Mouse (Mus musculus) limb, embryonic 10.5 days (tissue): Measurements from ENCODE around the gene Epp13. TPM values are rescaled to one million over a fixed set of nuclear protein-coding genes. Genes with fewer than 3 reads are reported as not detected.
"Not testable (repeated sequence)": the region's sequence is repeated elsewhere in the genome, so short reads cannot be mapped to it uniquely, and the experiment has no call there.

Source experiments
- DNase-seq: peaks from one replicate; pipeline ENCODE4 v3.0.0-alpha.2; 2017; ENCODE audit warnings: low spot score
- H3K27ac ChIP-seq: fragments of 300-500 bp; sonication (generic); 2 replicates; pipeline ENCODE4 v1.5.1; 2016; ENCODE audit warnings: mild to moderate bottlenecking
- H3K27me3 ChIP-seq: fragments of 300-500 bp; sonication (generic); 2 replicates; pipeline ENCODE4 v1.6.1; 2016; ENCODE audit warnings: low read depth, mild to moderate bottlenecking; ENCODE audit not compliant: poor library complexity, severe bottlenecking
- H3K36me3 ChIP-seq: fragments of 300-500 bp; sonication (generic); 2 replicates; pipeline ENCODE4 v1.6.1; 2016; ENCODE audit warnings: mild to moderate bottlenecking, moderate library complexity
- H3K4me1 ChIP-seq: fragments of 300-500 bp; sonication (generic); 2 replicates; pipeline ENCODE4 v1.6.1; 2016
- H3K4me3 ChIP-seq: fragments of 300-500 bp; sonication (generic); 2 replicates; pipeline ENCODE4 v1.5.1; 2016; ENCODE audit warnings: mild to moderate bottlenecking, moderate library complexity
- H3K9me3 ChIP-seq: fragments of 300-500 bp; sonication (generic); replicated peaks from 2 replicates; pipeline ENCODE4 v1.6.1; 2016; ENCODE audit warnings: mild to moderate bottlenecking
- WGBS: fragments of 180-500 bp; shearing (Covaris S2); methylation state at CpG from one replicate; pipeline ENCODE4 v1.1.7; 2016; 5-methylcytosine and 5-hydroxymethylcytosine counted together
- polyA plus RNA-seq: library from polyadenylated mRNA; unstranded; fragments of >200 nt; fragmentation: Nextera tagmentation; extraction: Ambion mirVana; gene quantifications from 2 replicates; pipeline ENCODE4 v1.2.1, GENCODE M21; 2016

Epp13 gene
- polyA plus RNA-seq, 1 experiment from 2014 or later, result not detected

DNA sequence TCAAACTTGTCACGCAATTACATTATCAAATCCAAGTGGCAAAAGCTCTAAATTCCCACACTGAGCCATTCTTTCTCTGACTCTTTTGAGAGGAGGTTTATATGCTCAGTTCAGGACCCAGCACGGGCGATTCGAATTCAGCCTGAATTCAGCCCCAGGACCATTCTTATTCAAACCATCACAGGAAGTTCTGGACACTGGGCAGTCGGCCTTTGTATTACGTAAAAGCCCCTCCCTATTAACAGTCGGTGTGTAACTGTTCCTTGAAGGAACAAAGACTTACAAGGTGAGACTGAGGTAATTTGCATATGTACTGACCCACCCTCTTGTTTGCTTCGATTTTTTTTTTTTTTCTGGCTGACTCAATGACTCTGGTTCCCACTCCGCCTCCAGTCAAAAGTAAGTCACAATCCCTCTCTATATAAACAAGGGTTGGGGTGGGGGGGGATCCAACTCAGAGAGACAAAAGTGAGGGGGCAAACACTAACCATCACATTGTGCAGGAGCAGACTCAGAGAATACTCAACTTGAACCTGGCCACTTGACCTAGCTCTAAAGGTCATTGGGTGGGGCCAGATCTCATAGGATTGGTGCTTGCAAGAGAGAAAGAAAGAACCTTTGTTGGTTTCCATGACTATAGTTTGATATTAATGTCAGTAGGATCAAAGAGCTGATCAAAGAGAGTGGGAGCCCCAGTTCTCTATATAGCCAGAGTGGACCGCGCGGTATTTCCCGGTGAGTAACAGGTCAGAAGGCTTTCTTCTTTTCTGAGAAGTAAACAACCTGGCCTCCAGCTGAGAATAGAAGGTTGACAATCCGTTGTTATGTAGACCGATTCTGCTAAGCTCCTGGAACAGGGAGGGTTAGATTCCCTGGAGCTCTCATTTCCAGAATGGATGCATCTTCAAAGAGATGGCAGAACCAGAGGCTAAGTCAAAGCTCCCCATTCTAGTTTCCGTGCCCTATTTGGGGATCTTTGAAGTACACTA lies 6.0 kb downstream of the Epp13 start:
- no peak overlapping the region for H3K27ac ChIP-seq
- no peak overlapping the region for H3K4me3 ChIP-seq
- H3K4me1 ChIP-seq, result no peaks in the 10 kb centered on the region
- H3K9me3 ChIP-seq, result 0 out of 2 replicates have a peak, but pooled peaks cover 2% of the 10 kb centered on the region
- no peak for DNase-seq
- WGBS, result 43% methylated on average over 16 of the region's 16 CpGs
- H3K27me3 ChIP-seq, result no peaks in the 10 kb centered on the region
- H3K36me3 ChIP-seq, result no peaks in the 10 kb centered on the region

DNA sequence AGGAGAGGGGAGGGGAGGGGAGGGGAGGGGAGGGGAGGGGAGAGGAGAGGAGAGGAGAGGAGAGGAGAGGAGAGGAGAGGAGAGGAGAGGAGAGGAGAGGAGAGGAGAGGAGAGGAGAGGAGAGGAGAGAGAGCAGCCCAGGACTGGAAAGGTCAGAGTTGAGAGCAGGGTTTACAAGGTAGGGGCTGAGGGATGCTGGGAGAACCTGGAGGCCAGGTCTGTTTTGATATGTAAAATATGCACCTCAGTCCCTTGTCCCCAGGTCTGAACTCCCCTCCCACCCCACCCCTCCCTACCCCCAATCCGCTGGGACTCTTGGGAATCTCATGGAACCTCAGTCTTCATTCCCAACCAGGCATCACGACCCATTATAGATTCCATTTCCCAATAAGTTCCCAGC lies 7.5 kb downstream of the Epp13 start:
- not testable (repeated sequence) for H3K9me3 ChIP-seq, H3K36me3 ChIP-seq, H3K4me3 ChIP-seq, H3K27me3 ChIP-seq, H3K4me1 ChIP-seq, DNase-seq, H3K27ac ChIP-seq
- WGBS, result 47% methylated on average over 2 of the region's 2 CpGs

DNA sequence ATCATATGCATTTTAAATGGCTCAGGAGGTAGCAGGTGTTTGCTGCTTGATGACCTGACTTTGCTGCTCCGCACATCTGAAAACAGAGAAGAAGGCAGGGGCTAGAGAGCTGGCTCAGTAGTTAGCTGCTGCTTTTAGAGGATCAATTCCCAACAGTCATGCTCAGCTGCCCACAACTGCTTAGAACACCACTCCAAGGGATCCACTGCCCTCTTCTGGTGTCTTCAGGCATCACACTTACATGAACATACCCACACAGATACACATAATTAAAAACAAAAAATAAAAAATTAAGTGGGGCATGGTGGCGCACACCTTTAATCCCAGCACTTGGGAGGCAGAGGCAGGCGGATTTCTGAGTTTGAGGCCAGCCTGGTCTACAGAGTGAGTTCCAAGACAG lies 9.6 kb downstream of the Epp13 start:
- DNase-seq, result no peak
- Histone ChIP-seq H3K4me3 (no peak overlapping the region), H3K9me3 (0 out of 2 replicates have a peak, but pooled peaks cover 2% of the 10 kb centered on the region), H3K4me1 (no peaks in the 10 kb centered on the region), H3K36me3 (no peaks in the 10 kb centered on the region), H3K27me3 (no peaks in the 10 kb centered on the region), H3K27ac (no peak overlapping the region)
- WGBS, result 84% methylated on average over 3 of the region's 3 CpGs

DNA sequence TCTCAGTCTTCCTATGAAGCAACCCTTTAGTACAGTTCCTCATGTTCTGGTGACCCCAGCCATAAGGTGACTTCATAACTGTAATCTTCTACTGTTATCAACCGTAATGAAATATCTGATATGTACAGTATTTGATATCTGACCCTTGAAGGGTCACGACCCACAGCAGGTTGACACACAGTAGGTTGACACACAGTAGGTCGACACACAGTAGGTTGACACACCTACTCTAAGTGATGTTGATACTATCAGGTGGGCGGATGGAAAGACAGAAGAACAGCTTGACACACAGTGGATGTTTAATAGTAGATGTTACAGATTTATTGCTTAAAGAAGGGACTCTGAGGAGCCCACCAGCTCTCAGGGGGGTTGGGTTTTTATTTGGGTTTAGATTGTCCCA lies 10.5 kb downstream of the Epp13 start:
- Histone ChIP-seq H3K27ac (no peak overlapping the region), H3K4me1 (no peaks in the 10 kb centered on the region), H3K9me3 (0 out of 2 replicates have a peak, but pooled peaks cover 2% of the 10 kb centered on the region), H3K4me3 (no peak overlapping the region), H3K27me3 (no peaks in the 10 kb centered on the region), H3K36me3 (no peaks in the 10 kb centered on the region)
- no peak for DNase-seq
- 82% methylated on average over 4 of the region's 4 CpGs for WGBS

DNA sequence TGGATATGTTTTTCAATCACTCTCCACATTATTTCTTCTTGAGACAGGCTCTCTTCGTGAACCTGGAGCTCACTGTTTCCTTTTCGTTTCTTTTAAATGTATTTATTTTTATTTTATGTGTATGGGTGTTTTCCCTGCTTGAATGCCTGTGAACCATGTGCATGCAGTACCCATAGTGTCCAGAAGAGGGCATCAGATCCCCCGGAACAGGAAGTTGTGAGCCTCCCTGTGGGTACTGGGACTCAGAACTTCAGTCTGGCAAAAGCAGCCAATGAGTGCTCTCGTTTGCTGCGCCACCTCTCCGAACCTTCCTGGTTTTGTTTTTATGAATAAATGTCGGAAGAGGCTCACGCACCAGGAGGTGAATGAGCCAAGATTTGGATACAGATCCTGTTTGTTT lies 13.2 kb downstream of the Epp13 start:
- Histone ChIP-seq H3K9me3 (0 out of 2 replicates have a peak, but pooled peaks cover 2% of the 10 kb centered on the region), H3K27me3 (no peaks in the 10 kb centered on the region), H3K27ac (no peak overlapping the region), H3K4me1 (no peaks in the 10 kb centered on the region), H3K36me3 (no peaks in the 10 kb centered on the region), H3K4me3 (no peak overlapping the region)
- peak; percentile 39 for DNase-seq
- 62% methylated on average over 8 of the region's 8 CpGs for WGBS

DNA sequence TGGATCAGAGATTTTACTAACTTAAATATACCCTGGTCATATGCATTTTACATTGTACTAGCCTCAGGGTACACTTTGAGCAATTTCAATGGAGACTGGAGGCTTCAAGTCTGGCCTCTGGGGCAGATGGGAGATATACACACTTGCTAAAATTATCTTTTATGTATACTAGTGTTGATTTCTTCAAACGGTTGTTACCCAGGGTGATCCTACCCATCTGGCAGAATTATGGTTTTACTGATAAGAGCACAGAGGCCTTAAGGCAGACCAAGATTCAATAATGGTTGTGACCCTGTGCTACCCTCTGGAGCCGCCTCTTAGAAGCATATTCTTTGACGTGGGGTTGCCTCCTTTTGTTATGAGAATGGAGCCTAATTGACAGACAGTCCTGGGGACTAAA lies 25.4 kb downstream of the Epp13 start:
- DNase-seq, result no peak
- H3K36me3 ChIP-seq, result no peaks in the 10 kb centered on the region
- H3K4me3 ChIP-seq, result no peak overlapping the region
- no peaks in the 10 kb centered on the region for H3K4me1 ChIP-seq
- WGBS, result 54% methylated on average over 3 of the region's 3 CpGs
- H3K27me3 ChIP-seq, result no peaks in the 10 kb centered on the region
- no peaks in the 10 kb centered on the region for H3K9me3 ChIP-seq
- H3K27ac ChIP-seq, result no peak overlapping the region

DNA sequence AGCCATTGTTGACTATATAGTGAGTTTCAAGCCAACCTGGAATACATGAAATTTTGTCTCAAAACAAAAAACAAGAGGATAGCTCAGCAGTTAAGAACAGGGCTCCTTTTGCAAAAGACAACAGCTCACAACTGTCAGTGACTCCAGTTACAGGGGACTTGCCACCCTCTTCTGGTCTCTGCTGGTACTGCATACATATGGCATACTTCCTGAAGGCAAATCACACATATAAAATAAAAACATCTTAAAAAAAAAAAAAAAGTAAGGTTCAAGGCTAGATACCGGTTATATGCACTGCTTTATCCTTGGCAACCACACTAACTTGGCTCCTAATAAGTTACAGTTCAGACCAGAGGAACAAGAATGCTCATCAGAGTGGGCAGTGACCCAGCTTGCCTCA lies 30.2 kb downstream of the Epp13 start:
- 2% methylated on average over 1 of the region's 1 CpGs for WGBS
- H3K4me3 ChIP-seq, result peak overlapping the region; percentile 61
- no peaks in the 10 kb centered on the region for H3K9me3 ChIP-seq
- H3K36me3 ChIP-seq, result no peaks in the 10 kb centered on the region
- H3K4me1 ChIP-seq, result peaks cover 15% of the 10 kb centered on the region
- no peaks in the 10 kb centered on the region for H3K27me3 ChIP-seq
- peak overlapping the region; percentile 87; the same call in 1 of the 2 replicates for H3K27ac ChIP-seq
- DNase-seq, result peak; percentile 67

DNA sequence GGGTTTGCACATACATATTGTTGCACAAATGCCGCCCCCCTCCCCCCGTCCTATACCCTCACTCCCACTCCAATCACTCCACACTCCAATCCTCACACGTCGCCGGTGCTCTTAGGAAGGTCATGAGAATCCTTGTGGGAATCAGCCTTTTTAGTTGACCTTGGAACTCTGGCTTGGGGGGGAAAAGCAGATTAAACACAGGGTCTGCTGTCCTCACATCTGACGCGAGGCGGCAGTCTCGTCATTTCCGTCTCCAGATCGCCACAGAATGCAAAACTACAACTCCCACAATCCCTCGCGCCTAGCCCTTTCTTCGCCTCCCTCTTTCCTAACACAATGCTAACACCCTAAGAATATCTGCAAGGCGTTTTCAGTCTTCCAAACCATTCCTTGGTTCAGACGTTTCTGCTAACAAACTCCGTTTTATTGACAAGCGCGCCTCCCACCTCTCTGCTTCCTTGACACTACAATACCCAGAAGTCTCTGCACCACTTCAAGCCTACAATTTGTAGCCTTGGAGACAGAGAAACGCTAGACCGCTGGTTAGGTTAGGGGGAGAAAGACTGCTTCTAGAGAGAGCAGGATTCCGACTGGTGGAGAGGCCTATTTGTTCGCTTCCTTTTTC lies 31.1 kb downstream of the Epp13 start:
- H3K9me3 ChIP-seq, result no peaks in the 10 kb centered on the region
- 2% methylated on average over 23 of the region's 23 CpGs for WGBS
- DNase-seq, result peak; percentile 83
- no peaks in the 10 kb centered on the region for H3K27me3 ChIP-seq
- no peaks in the 10 kb centered on the region for H3K36me3 ChIP-seq
- peak overlapping the region; percentile 61 for H3K4me3 ChIP-seq
- H3K4me1 ChIP-seq, result peaks cover 15% of the 10 kb centered on the region
- peak overlapping the region; percentile 87 for H3K27ac ChIP-seq

DNA sequence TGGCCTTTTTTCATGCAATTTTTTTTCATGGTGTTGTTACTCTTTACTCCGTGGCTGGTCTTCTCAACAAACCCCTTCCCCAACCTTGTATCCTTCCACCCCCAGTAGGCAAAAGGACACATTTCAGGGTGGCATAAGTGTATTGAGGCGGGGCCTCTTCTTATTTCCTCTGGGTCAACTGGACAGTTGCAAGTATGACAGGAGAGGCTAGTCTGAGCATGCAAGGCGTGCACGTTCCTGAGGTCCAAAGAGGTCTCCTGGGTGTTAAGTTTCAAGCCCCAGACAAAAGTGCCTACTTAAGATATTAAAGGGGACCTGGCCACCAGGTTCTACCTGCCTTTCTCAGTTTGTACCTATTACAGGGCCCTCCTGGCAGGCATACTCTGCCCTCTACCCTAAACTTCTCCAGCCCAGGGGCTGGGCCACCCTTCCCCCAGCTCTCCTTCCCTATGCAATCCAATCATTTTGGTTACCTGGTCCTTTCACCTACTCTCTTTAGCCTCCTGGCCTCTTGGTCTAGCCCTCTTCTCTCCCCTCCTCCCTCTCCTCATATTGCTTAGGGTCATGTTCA lies 32.0 kb downstream of the Epp13 start:
- 83% methylated on average over 4 of the region's 4 CpGs for WGBS
- H3K9me3 ChIP-seq, result no peaks in the 10 kb centered on the region
- no peak overlapping the region for H3K4me3 ChIP-seq
- no peaks in the 10 kb centered on the region for H3K27me3 ChIP-seq
- H3K36me3 ChIP-seq, result no peaks in the 10 kb centered on the region
- DNase-seq, result no peak
- H3K4me1 ChIP-seq, result peaks cover 15% of the 10 kb centered on the region
- H3K27ac ChIP-seq, result no peak overlapping the region

DNA sequence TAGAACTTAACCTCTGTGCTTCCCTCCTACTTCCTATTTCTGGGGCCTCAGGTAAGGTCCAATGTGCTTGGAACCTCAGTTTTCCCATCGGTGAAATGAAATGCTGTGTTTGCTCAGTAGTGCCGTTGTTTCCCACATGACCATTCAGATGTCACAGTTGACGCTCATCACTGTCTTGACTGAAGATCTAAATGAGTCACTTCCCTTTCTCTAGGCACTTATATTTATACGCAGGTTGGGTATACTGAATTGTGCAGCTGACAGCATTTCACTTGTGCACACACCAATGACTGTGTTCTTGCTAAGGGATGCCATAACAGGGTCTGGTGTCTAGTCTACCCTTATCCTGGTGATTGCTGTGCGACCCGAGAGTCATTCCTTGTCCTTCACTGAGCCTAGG lies 32.9 kb downstream of the Epp13 start:
- no peak for DNase-seq
- Histone ChIP-seq H3K36me3 (no peaks in the 10 kb centered on the region), H3K4me1 (peaks cover 15% of the 10 kb centered on the region), H3K27me3 (no peaks in the 10 kb centered on the region), H3K4me3 (no peak overlapping the region), H3K9me3 (no peaks in the 10 kb centered on the region), H3K27ac (no peak overlapping the region)
- 93% methylated on average over 6 of the region's 6 CpGs for WGBS

DNA sequence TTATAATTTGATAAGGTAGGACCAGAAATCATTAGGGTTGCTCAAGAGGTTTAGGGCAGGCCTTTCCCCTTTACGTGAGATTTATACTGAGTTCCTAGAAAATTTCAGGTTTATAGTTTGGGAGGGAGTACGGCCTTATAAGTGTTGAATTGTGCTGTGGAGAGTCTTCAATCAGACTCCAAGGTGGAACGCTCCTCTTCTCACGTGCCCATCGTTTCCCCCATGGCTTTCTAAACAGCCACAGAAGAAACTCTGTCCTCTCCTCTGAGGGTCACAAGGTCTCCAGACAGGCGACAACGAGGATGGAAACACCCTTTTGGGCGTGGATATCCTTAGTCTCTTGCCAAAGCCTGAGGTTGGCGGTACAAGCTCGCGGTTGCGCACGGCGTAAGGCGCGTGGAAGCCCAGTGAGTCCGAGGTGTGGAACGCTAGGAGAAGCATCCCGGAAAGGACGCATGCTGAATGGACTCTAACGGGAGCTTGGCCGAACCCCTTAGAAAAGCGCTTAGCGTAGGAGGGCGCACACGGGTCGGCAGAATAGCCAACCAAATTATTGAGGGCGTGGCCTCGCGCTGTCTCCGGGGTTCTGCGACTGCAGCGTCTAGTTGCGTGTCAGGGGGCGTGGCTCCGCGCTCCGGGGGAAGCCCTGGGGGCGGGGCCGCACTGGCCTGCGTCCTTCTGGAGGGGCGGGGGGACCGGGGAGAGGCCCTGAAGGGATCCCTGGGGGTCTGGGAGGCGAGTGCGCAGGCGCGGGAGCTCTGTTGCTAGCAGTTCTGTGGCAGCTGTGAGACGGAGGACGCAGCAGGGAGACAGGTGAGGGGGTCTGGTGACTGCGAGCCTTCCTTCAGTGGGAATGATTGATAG lies 33.6 kb downstream of the Epp13 start, which contains the start of gene Zfp667:
Zfp667 (plus strand) TSS at position 738 of the 864 bp plus-strand sequence.
- peak within 1 kb of the TSS; percentile 82 for H3K27ac ChIP-seq
- peak within 1 kb of the TSS; percentile 65 for H3K4me3 ChIP-seq

DNA sequence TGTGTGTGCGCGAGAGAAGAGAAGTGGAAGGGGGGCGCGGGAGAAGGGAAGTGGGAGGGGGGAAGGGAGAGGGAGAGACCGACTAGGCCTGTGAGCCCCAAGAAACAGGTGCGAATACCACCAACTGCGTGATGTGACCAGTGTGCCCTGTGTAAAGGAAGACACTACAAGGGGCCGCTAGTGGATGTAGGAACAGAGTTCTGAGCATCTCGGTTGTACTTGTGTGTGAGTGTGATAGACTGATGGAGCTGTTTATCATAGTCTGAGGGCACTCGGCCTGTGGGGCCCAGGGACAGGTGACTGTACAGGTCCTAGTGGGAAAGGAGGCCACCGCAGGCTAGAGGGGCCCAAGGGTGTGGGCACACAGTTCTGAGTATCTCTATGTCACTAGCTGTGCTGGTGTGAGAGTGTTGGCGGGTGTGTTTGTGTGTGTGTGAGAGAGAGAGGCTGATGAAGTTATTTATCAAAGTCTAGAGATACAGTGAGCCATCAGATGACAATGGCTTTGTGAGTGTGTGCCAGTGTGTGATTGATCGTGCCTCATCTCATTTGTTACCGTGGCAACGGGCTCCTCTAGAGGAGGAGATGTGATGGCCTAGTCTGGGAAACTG lies 34.5 kb downstream of the Epp13 start:
- peak; percentile 33 for DNase-seq
- WGBS, result 38% methylated on average over 15 of the region's 15 CpGs
- no peaks in the 10 kb centered on the region for H3K36me3 ChIP-seq
- peaks cover 15% of the 10 kb centered on the region for H3K4me1 ChIP-seq
- peak overlapping the region; percentile 65 for H3K4me3 ChIP-seq
- H3K27ac ChIP-seq, result peak overlapping the region; percentile 82
- no peaks in the 10 kb centered on the region for H3K27me3 ChIP-seq
- no peaks in the 10 kb centered on the region for H3K9me3 ChIP-seq

More for the DNA sequence above, 33.6 kb downstream of the Epp13 start, which contains the start of gene Zfp667:
- peak; percentile 98 for DNase-seq
- no peaks in the 10 kb centered on the region for H3K9me3 ChIP-seq
- no peaks in the 10 kb centered on the region for H3K36me3 ChIP-seq
- H3K4me1 ChIP-seq, result peaks cover 15% of the 10 kb centered on the region
- H3K27me3 ChIP-seq, result no peaks in the 10 kb centered on the region
- 4% methylated on average over 50 of the region's 50 CpGs for WGBS
